Comparison of ENCODE assay signal across 15 mouse cellular contexts in genomic region chr2:167700018-167700417, GRCm38 (mm10). TPM values are rescaled to one million over a fixed set of nuclear protein-coding genes. Genes with fewer than 3 reads are reported as not detected.
"Had no signal": no experiment of that assay in that cellular context is flagged by ENCODE, and none has a peak within 500 bp of the region (broad histone marks: within the 10 kb centered on the region; RNA-seq: fewer than 3 reads in every experiment).

No protein-coding gene starts in this region.

- DNase-seq: kidney, postnatal 10 days; kidney, postnatal 4 days; left cerebral cortex, postnatal 4 days; liver, embryonic 13.5 days; liver, postnatal 0 days; lung, postnatal 14 days; thymus, postnatal 4 days had no signal

- H3K27ac ChIP-seq: layer of hippocampus, adult 2 months; limb, embryonic 15.5 days; liver, embryonic 13.5 days; lung, embryonic 15.5 days; macrophage; midbrain, embryonic 12.5 days; stomach, postnatal 0 days had no signal

- H3K36me3 ChIP-seq: limb, embryonic 15.5 days; liver, embryonic 13.5 days; midbrain, embryonic 12.5 days had no signal

- H3K4me1 ChIP-seq: midbrain, embryonic 12.5 days had no signal

- H3K27me3 ChIP-seq: limb, embryonic 15.5 days; liver, embryonic 13.5 days; lung, embryonic 15.5 days; midbrain, embryonic 12.5 days had no signal

- H3K4me3 ChIP-seq: layer of hippocampus, adult 2 months; limb, embryonic 15.5 days; liver, embryonic 13.5 days; lung, embryonic 15.5 days; megakaryocyte, embryonic 14.5 days; midbrain, embryonic 12.5 days had no signal

- ATAC-seq: liver, postnatal 0 days; midbrain, embryonic 16.5 days had no signal

- H3K4me2 ChIP-seq: limb, embryonic 15.5 days; liver, embryonic 13.5 days; lung, embryonic 15.5 days; midbrain, embryonic 12.5 days had no signal

- H3K9ac ChIP-seq: limb, embryonic 15.5 days; liver, embryonic 13.5 days; liver, postnatal 0 days; lung, embryonic 15.5 days; midbrain, embryonic 12.5 days had no signal

- H3K9me3 ChIP-seq: limb, embryonic 15.5 days; liver, embryonic 13.5 days; lung, embryonic 15.5 days; megakaryocyte, embryonic 14.5 days; midbrain, embryonic 12.5 days had no signal

RNA-seq across cellular contexts. Expression of gene Gm20431, which starts 38.7 kb away (rescaled TPM):
- polyA plus RNA-seq: liver, embryonic 13.5 days; macrophage had no signal
